Mouse (Mus musculus) limb, embryonic 14.5 days (tissue): ENCODE results near the gene Dcun1d3. TPM values are rescaled to one million over a fixed set of nuclear protein-coding genes. Genes with fewer than 3 reads are reported as not detected.

Experiments
- ATAC-seq: fragments of 200-750 bp; cut with Nextera tagmentation; 2 replicates; pipeline ENCODE4 v1.8.0; 2017; ENCODE audit warnings: low read depth, moderate number of reproducible peaks, moderate TSS enrichment; ENCODE audit not compliant: low FRiP score
- DNase-seq: peaks from one replicate; pipeline ENCODE4 v3.0.0-alpha.2; 2015; ENCODE audit warnings: low spot score
- H3K27ac ChIP-seq: fragments of 300-500 bp; sonication (generic); replicated peaks from 2 replicates; pipeline ENCODE4 v1.5.1; 2014; ENCODE audit warnings: low read depth, mild to moderate bottlenecking, low read length, moderate library complexity, mixed read lengths
- H3K27me3 ChIP-seq: fragments of 300-500 bp; sonication (generic); 2 replicates; pipeline ENCODE4 v1.6.1; 2014; ENCODE audit warnings: low read length, mixed read lengths; ENCODE audit not compliant: control insufficient read depth, insufficient read depth
- H3K36me3 ChIP-seq: fragments of 300-500 bp; sonication (generic); 2 replicates; pipeline ENCODE4 v1.6.1; 2014; ENCODE audit warnings: mild to moderate bottlenecking, low read length, moderate library complexity, mixed read lengths; ENCODE audit not compliant: control insufficient read depth, insufficient read depth
- H3K4me1 ChIP-seq: fragments of 300-500 bp; sonication (generic); 2 replicates; pipeline ENCODE4 v1.6.1; 2014; ENCODE audit warnings: antibody characterized with exemption, low read length, mixed read lengths; ENCODE audit not compliant: control insufficient read depth, insufficient read depth
- H3K4me2 ChIP-seq: fragments of 300-500 bp; sonication (generic); replicated peaks from 2 replicates; pipeline ENCODE4 v1.6.1; 2014; ENCODE audit warnings: low read depth, mild to moderate bottlenecking, low read length, moderate library complexity; ENCODE audit not compliant: severe bottlenecking
- H3K4me3 ChIP-seq: fragments of 300-500 bp; sonication (generic); replicated peaks from 2 replicates; pipeline ENCODE4 v1.5.1; 2014; ENCODE audit warnings: low read length
- H3K9ac ChIP-seq: fragments of 300-500 bp; sonication (generic); 2 replicates; pipeline ENCODE4 v1.6.1; 2014; ENCODE audit warnings: mild to moderate bottlenecking, low read depth, low read length, moderate library complexity; ENCODE audit not compliant: severe bottlenecking
- H3K9me3 ChIP-seq: fragments of 300-500 bp; sonication (generic); 2 replicates; pipeline ENCODE4 v1.6.1; 2016; ENCODE audit warnings: low read length; ENCODE audit not compliant: control insufficient read depth
- POLR2A ChIP-seq: fragments of 200-500 bp; IDR thresholded peaks from 2 replicates; pipeline ENCODE4 v1.8.0; 2012; ENCODE audit warnings: inconsistent platforms, mild to moderate bottlenecking, moderate library complexity, borderline replicate concordance; ENCODE audit not compliant: insufficient read depth, insufficient read length; ENCODE audit errors: extremely low read depth
- WGBS: fragments of 180-500 bp; shearing (Covaris S2); extraction: QIAGEN DNeasy Blood & Tissue Kit; methylation state at CpG from one replicate; pipeline ENCODE4 v1.1.7; 2014; 5-methylcytosine and 5-hydroxymethylcytosine counted together
- polyA plus RNA-seq, 2 experiments: library from polyadenylated mRNA; depleted of rRNA in 1 of 2; stranded (reverse) in 1 of 2; unstranded in 1 of 2; fragments of >200 nt; fragmentation: Nextera tagmentation in 1 of 2; extraction: Ambion mirVana in 1 of 2; gene quantifications; 2 replicates each; pipeline versions ENCODE4 v1.2.1 to v1.2.3; 2012 to 2014

The Dcun1d3 gene
- polyA plus RNA-seq, 2 experiments, result 6.6 to 7.5 TPM

GRCm38 (mm10) chr7:119847396-119847795, 48.7 kb downstream of the Dcun1d3 start:
- no peaks in the 10 kb centered on the region for H3K4me1 ChIP-seq
- H3K9me3 ChIP-seq, result no peaks in the 10 kb centered on the region
- no peak overlapping the region for H3K4me2 ChIP-seq
- no peak for ATAC-seq
- DNase-seq, result no peak
- no peak for TF ChIP-seq POLR2A
- WGBS, result 88% methylated on average over 2 of the region's 2 CpGs
- no peak overlapping the region for H3K27ac ChIP-seq
- peaks cover 20% of the 10 kb centered on the region for H3K36me3 ChIP-seq
- H3K27me3 ChIP-seq, result no peaks in the 10 kb centered on the region
- H3K9ac ChIP-seq, result no peak overlapping the region
- no peak overlapping the region for H3K4me3 ChIP-seq

- Histone ChIP-seq H3K36me3 (peaks cover 20% of the 10 kb centered on the region), H3K9ac (no peak overlapping the region), H3K4me1 (no peaks in the 10 kb centered on the region), H3K27ac (no peak overlapping the region), H3K4me3 (no peak overlapping the region), H3K9me3 (no peaks in the 10 kb centered on the region), H3K27me3 (no peaks in the 10 kb centered on the region), H3K4me2 (no peak overlapping the region)
- no peak for DNase-seq
- 80% methylated on average over 2 of the region's 2 CpGs for WGBS
- no peak for TF ChIP-seq POLR2A
- no peak for ATAC-seq
These were observed 50.6 kb downstream of the Dcun1d3 start for GRCm38 (mm10) chr7:119845541-119845940.

GRCm38 (mm10) chr7:119841820-119842449, 54.2 kb downstream of the Dcun1d3 start:
- H3K27ac ChIP-seq, result no peak overlapping the region
- DNase-seq (no peak), ATAC-seq (no peak)
- H3K9ac ChIP-seq, result no peak overlapping the region
- TF ChIP-seq POLR2A, result no peak
- H3K27me3 ChIP-seq, result no peaks in the 10 kb centered on the region
- no peaks in the 10 kb centered on the region for H3K9me3 ChIP-seq
- H3K4me1 ChIP-seq, result no peaks in the 10 kb centered on the region
- no peak overlapping the region for H3K4me3 ChIP-seq
- H3K4me2 ChIP-seq, result no peak overlapping the region
- H3K36me3 ChIP-seq, result peaks cover 20% of the 10 kb centered on the region
- 87% methylated on average over 4 of the region's 4 CpGs for WGBS

GRCm38 (mm10) chr7:119835996-119836777, 59.9 kb downstream of the Dcun1d3 start:
- TF ChIP-seq POLR2A, result no peak
- WGBS, result 97% methylated on average over 4 of the region's 4 CpGs
- H3K4me1 ChIP-seq, result no peaks in the 10 kb centered on the region
- H3K4me3 ChIP-seq, result no peak overlapping the region
- ATAC-seq (no peak), DNase-seq (no peak)
- H3K4me2 ChIP-seq, result no peak overlapping the region
- H3K9ac ChIP-seq, result no peak overlapping the region
- peaks cover 3% of the 10 kb centered on the region for H3K36me3 ChIP-seq
- no peaks in the 10 kb centered on the region for H3K9me3 ChIP-seq
- H3K27ac ChIP-seq, result no peak overlapping the region
- no peaks in the 10 kb centered on the region for H3K27me3 ChIP-seq

- WGBS, result 100% methylated on average over 1 of the region's 1 CpGs
- ATAC-seq, result no peak
- Histone ChIP-seq H3K9ac (no peak overlapping the region), H3K4me3 (no peak overlapping the region), H3K27ac (no peak overlapping the region), H3K9me3 (no peaks in the 10 kb centered on the region), H3K36me3 (peaks cover 3% of the 10 kb centered on the region), H3K4me1 (no peaks in the 10 kb centered on the region), H3K4me2 (no peak overlapping the region), H3K27me3 (no peaks in the 10 kb centered on the region)
- DNase-seq, result no peak
- no peak for TF ChIP-seq POLR2A
These were observed 60.7 kb downstream of the Dcun1d3 start for GRCm38 (mm10) chr7:119835371-119835770.
